Mouse (Mus musculus) kidney, adult 10 weeks (tissue): ENCODE results near the gene Tomm70a. TPM values are rescaled to one million over a fixed set of nuclear protein-coding genes. Genes with fewer than 3 reads are reported as not detected.

Source experiments
- polyA plus RNA-seq: library from polyadenylated mRNA; stranded (reverse); fragments of 350-450 nt; fragmentation: Illumina TruSeq; extraction: RNeasy Lipid Tissue Mini Kit (QIAGEN cat#74804); gene quantifications from one replicate; pipeline ENCODE4 v1.2.3, GENCODE M21; 2014; ENCODE audit warnings: low read depth, low replicate concordance

Tomm70a gene
- polyA plus RNA-seq = 116 TPM

GRCm38 (mm10) chr16:57120913-57121815 lies at the start of gene Tomm70a:
Tomm70a (plus strand) TSS chr16:57121703.

GRCm38 (mm10) chr16:57166611-57167513 lies 45.4 kb downstream of the Tomm70a start, which contains the start of gene Nit2:
Nit2 (minus strand) TSS chr16:57167341.

Other genes with a start within 250 kb of the Tomm70a start
- gene Tmem45a, start 235.5 kb upstream of the Tomm70a start, polyA plus RNA-seq = 10.9 TPM
- not detected for gene Lnp1, start 193.6 kb upstream of the Tomm70a start, polyA plus RNA-seq
- not detected for gene Tmem45a2, start 50.3 kb upstream of the Tomm70a start, polyA plus RNA-seq
- gene Nit2, start 45.6 kb downstream of the Tomm70a start, polyA plus RNA-seq = 229 TPM
- 46.7 TPM for gene Tbc1d23, start 109.8 kb downstream of the Tomm70a start, polyA plus RNA-seq
- gene Tmem30c, start 171.2 kb downstream of the Tomm70a start, polyA plus RNA-seq = not detected
- gene Filip1l, start 231.4 kb downstream of the Tomm70a start, polyA plus RNA-seq = 48.5 TPM